Mouse (Mus musculus) erythroblast, embryonic 14.5 days (primary cell): ENCODE measurements around the gene Spsb1. TPM values are rescaled to one million over a fixed set of nuclear protein-coding genes. Genes with fewer than 3 reads are reported as not detected.

Experiments used
- H3K27me3 ChIP-seq: 2 replicates; pipeline ENCODE4 v1.6.1; 2012; ENCODE audit warnings: inconsistent platforms; ENCODE audit not compliant: control insufficient read depth
- H3K36me3 ChIP-seq: 2 replicates; pipeline ENCODE4 v1.6.1; 2012; ENCODE audit warnings: mild to moderate bottlenecking, inconsistent platforms; ENCODE audit not compliant: control insufficient read depth
- H3K4me1 ChIP-seq: 2 replicates; pipeline ENCODE4 v1.6.1; 2012; ENCODE audit warnings: inconsistent platforms; ENCODE audit not compliant: control insufficient read depth
- H3K4me3 ChIP-seq: replicated peaks from 2 replicates; pipeline ENCODE3; 2012; ENCODE audit warnings: moderate library complexity, mild to moderate bottlenecking, inconsistent platforms
- H3K9me3 ChIP-seq: 2 replicates; pipeline ENCODE4 v1.6.1; 2012; ENCODE audit warnings: low read length, inconsistent platforms, mixed read lengths; ENCODE audit not compliant: control insufficient read depth
- GATA1 ChIP-seq: IDR thresholded peaks from 2 replicates; pipeline ENCODE4 v1.6.1; 2012; ENCODE audit warnings: low read length, inconsistent platforms, mixed read lengths
- TAL1 ChIP-seq: IDR thresholded peaks from 3 replicates; pipeline ENCODE4 v1.6.1; 2012; ENCODE audit warnings: low read length, inconsistent platforms, mixed read lengths
- polyA plus RNA-seq: library from polyadenylated mRNA; stranded (reverse); fragments of >175 nt; gene quantifications from 2 replicates; pipeline ENCODE4 v1.2.3, GENCODE M21; 2012

Spsb1 gene
- polyA plus RNA-seq, 1 experiment: not detected

- H3K27me3 ChIP-seq: no peaks in the 10 kb centered on the region
- no peaks in the 10 kb centered on the region for H3K9me3 ChIP-seq
- H3K36me3 ChIP-seq: no peaks in the 10 kb centered on the region
- no peak overlapping the region for H3K4me3 ChIP-seq
- H3K4me1 ChIP-seq: no peaks in the 10 kb centered on the region
- TF ChIP-seq TAL1: no peak
- no peak for TF ChIP-seq GATA1
These were observed 57.1 kb downstream of the Spsb1 start for GRCm38 (mm10) chr4:149897661-149898260.

DNA sequence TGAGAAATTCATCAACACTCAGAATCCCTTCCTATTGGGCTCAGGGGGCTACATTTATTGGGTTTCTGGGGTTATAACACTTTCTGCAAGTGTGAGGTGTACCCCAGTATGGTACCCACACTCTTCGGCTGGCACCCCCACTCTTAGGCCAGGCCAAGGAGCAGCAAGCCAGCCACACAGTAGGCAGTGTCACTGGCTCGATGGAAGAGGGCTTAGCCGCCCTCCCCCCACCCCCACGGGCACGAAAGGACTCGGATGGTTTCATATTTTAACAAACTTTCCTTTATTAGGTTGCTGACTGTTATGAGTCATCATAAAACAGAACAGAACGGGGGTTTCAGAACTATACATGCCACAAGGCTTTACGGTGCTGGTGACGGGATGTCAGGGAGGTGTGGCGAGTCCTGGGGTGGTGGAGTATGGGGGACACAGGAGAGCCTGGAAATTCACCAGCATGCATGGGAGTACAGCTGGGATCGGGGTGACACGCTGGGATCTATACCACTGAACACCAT is 58.8 kb downstream of the Spsb1 start:
- Histone ChIP-seq H3K27me3 (no peaks in the 10 kb centered on the region), H3K9me3 (no peaks in the 10 kb centered on the region), H3K4me3 (no peak overlapping the region), H3K36me3 (no peaks in the 10 kb centered on the region), H3K4me1 (no peaks in the 10 kb centered on the region)
- TF ChIP-seq TAL1: no peak
- no peak for TF ChIP-seq GATA1

DNA sequence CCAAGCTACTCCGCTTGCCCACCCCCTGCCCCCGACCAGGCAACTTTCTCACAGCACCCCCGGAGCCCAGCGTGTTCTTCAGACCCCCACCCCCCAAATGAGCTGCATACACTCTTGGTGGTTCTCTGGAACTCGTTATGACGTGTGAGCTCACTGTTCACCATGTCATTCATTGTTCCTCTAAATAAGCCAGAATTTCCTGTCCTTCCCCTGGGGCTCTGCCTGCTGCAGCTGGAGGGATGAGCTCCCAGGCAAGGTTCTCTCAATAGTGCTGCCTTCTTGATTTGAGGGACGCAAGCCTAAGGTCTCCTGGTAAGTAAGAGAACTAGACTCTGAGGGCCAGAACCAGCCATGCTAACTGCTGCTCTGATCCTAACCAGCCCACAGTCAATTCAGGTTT is 59.6 kb downstream of the Spsb1 start:
- no peaks in the 10 kb centered on the region for H3K9me3 ChIP-seq
- no peaks in the 10 kb centered on the region for H3K4me1 ChIP-seq
- H3K27me3 ChIP-seq: peaks cover 3% of the 10 kb centered on the region
- H3K4me3 ChIP-seq: no peak overlapping the region
- TF ChIP-seq TAL1 (no peak), GATA1 (no peak)
- no peaks in the 10 kb centered on the region for H3K36me3 ChIP-seq

DNA sequence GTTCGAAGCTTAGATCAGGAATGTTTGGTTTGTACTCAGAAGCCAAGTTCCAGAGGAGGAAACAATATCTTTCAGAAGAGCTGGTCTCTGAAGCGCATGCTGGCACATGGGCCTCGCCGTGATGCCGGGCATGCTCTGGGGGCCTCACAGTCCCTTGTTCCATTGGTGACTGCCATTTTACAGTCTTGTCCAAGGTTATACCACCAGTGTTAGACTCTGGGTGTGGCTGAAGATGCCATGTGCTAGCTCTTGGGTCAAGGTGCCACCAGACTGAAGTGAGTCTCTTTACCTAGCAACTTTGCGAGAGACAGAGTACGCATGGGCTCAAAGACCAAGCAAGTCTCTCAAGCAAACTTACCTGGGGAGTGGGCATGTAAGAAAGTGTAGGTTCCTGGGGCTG is 60.5 kb downstream of the Spsb1 start:
- Histone ChIP-seq H3K4me3 (no peak overlapping the region), H3K36me3 (no peaks in the 10 kb centered on the region), H3K9me3 (no peaks in the 10 kb centered on the region), H3K27me3 (peaks cover 12% of the 10 kb centered on the region), H3K4me1 (no peaks in the 10 kb centered on the region)
- no peak for TF ChIP-seq GATA1
- no peak for TF ChIP-seq TAL1

DNA sequence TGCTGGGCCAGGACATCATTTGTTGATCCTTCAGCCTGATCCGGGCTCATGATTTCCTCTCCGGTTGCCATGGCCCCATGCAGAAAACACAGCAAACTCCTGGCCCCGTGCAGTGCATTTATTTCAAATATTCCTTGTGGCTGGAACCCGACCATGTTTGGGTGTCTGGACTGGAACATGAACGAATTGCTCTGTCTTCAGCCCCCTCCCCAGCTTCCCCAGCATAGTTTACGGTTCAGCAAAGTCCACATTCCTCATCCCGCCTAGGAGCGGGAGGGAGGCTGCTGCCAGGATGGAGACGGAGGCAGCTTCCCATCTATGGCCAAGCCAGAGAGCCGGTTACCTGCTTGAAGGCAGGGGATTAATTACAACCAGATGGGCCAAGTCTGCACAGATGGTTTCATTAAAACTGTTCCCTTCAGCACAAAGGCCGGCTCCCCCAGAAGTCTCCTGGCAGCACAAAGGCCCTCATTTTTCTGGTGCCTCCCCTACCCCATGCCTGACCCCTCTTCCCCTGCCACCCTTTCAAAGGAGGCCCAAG is 61.2 kb downstream of the Spsb1 start:
- Histone ChIP-seq H3K27me3 (peaks cover 16% of the 10 kb centered on the region), H3K4me3 (no peak overlapping the region), H3K4me1 (no peaks in the 10 kb centered on the region), H3K9me3 (no peaks in the 10 kb centered on the region), H3K36me3 (no peaks in the 10 kb centered on the region)
- TF ChIP-seq GATA1 (no peak), TAL1 (no peak)

DNA sequence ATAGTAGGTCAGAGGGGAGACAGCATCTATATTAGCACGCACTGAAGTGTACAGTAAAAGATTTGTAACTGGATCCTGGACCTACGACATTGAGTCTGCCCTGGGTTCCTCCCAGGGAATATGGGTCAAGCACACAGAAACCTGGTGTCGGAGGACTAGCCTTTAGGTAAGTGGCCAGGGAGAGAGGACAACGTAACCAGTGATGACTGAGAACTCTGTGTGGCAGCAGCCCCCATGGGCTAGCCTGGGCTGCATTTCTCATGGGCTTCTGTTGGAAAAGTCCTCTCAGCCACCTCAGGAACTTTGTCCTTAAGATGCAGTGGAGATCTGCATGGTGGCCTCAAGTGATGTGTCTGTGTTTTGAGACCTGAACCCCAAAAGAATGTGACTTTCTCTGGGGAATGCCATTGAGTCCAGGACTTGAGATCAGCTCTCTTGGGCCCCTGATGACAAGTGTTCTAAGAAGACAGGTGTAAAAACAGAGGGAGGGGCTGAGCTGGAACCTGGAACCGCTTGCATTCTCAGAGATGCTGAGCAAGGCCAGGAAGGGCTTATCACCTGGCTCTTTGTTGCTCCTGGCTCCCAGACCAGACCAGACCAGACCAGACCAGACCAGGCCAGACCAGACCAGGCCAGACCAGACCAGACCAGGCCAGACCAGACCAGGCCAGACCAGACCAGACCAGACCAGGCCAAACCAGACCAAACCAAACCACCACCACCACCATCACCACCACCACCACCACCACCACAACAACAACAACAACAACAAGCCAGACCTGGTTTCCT is 63.5 kb downstream of the Spsb1 start:
- no peaks in the 10 kb centered on the region for H3K36me3 ChIP-seq
- TF ChIP-seq GATA1 (no peak), TAL1 (no peak)
- H3K9me3 ChIP-seq: no peaks in the 10 kb centered on the region
- H3K4me1 ChIP-seq: no peaks in the 10 kb centered on the region
- no peak overlapping the region for H3K4me3 ChIP-seq
- peaks cover 17% of the 10 kb centered on the region for H3K27me3 ChIP-seq

- Histone ChIP-seq H3K36me3 (no peaks in the 10 kb centered on the region), H3K4me1 (no peaks in the 10 kb centered on the region), H3K9me3 (no peaks in the 10 kb centered on the region), H3K4me3 (no peak overlapping the region), H3K27me3 (peaks cover 17% of the 10 kb centered on the region)
- TF ChIP-seq TAL1 (no peak), GATA1 (no peak)
These were observed 64.3 kb downstream of the Spsb1 start for GRCm38 (mm10) chr4:149890551-149890950.

- Histone ChIP-seq H3K4me1 (no peaks in the 10 kb centered on the region), H3K27me3 (peaks cover 17% of the 10 kb centered on the region), H3K9me3 (no peaks in the 10 kb centered on the region), H3K36me3 (no peaks in the 10 kb centered on the region), H3K4me3 (no peak overlapping the region)
- TF ChIP-seq TAL1: no peak
- no peak for TF ChIP-seq GATA1
These were observed 65.0 kb downstream of the Spsb1 start for GRCm38 (mm10) chr4:149889851-149890250.

DNA sequence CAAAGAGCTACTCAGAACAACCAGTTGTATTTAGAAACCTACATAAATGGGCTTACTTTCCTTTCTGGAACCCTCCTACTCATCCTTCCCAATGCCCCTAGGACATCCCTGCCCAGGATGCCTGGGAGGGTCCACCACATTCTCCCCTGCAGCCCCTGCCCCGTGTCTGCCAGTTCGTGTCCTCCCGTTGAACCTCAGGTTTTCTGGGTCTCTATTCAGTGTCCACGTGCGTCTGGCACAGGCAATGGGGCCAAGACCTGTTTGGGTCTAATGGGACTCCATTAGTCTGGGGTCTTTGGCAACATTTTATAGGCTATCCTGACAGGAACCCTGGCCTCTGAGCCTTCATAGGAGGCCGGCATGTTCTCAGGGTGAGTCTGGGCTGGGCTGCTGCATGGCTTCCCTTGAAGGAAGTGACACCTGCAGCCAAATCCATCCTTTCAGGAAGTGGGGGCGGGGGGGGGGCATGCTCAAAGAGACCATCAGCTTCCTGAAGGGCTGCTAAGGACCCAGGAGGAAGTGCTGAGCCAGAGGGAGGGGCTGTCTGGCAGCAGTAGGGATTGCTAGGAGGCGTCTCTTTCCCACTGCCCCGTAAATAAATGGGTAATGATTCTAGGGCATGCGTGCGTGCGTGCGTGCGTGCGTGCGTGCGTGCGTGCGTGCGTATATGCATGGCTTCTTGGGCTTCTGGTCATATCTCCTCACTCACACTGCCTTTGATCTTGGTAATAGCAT is 65.9 kb downstream of the Spsb1 start:
- H3K36me3 ChIP-seq: no peaks in the 10 kb centered on the region
- H3K27me3 ChIP-seq: peaks cover 19% of the 10 kb centered on the region
- no peak for TF ChIP-seq GATA1
- no peak for TF ChIP-seq TAL1
- H3K9me3 ChIP-seq: no peaks in the 10 kb centered on the region
- H3K4me3 ChIP-seq: no peak overlapping the region
- H3K4me1 ChIP-seq: no peaks in the 10 kb centered on the region
